Mouse (Mus musculus): ENCODE measurements around the gene Trim80. TPM values are rescaled to one million over a fixed set of nuclear protein-coding genes. Genes with fewer than 3 reads are reported as not detected.
"Not testable (repeated sequence)": the region's sequence is repeated elsewhere in the genome, so short reads cannot be mapped to it uniquely, and the experiment has no call there.

Gene Trim80
- polyA plus RNA-seq, 1 experiment from 2014 or later = not detected

- Histone ChIP-seq H3K36me3 (ENCODE audit: control insufficient read depth, insufficient read depth, low read length) (no peaks in the 10 kb centered on the region), H3K4me1 (replicated peaks; ENCODE audit: control insufficient read depth, insufficient read depth, low read length) (no peaks in the 10 kb centered on the region), H3K9me3 (ENCODE audit: control insufficient read depth, low read length) (no peaks in the 10 kb centered on the region), H3K27me3 (ENCODE audit: control insufficient read depth, insufficient read depth, low read length) (no peaks in the 10 kb centered on the region), H3K9ac (ENCODE audit: low read depth, low read length) (no peak overlapping the region), H3K4me2 (replicated peaks; ENCODE audit: low read depth, low read length) (no peak overlapping the region), H3K4me3 (ENCODE audit: low read depth, low read length) (no peak overlapping the region), H3K27ac (ENCODE audit: low read depth, low read length) (no peak overlapping the region)
- no peak for DNase-seq (ENCODE audit: low spot score)
- no peak for ATAC-seq (ENCODE audit: low FRiP score)
- 89% methylated on average over 7 of the region's 7 CpGs for whole genome bisulfite sequencing
Observed at GRCm38 (mm10) chr11:115452281-115452860, 12.0 kb downstream of the Trim80 start.

DNA sequence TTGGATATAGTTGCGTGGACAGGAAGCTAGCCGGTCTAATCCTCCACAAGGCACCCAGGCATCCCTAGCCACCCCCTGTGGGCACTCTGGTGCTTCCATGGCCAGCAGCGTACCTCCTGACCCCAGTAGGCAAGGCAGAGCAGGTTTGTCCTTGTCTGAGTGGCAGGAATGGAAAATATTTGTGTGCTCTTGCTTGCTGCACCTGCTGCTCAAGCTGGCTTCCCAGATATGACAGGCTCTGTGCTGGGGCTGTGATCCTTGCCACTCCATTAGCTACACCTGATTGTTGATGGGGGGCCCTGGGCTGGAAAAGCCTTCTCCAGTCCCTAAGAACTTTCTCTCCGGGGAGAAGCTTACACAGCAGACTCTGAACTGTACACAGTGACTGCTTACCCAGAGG is 13.0 kb downstream of the Trim80 start:
- no peak overlapping the region for H3K27ac ChIP-seq (ENCODE audit: low read depth, low read length)
- DNase-seq (ENCODE audit: low spot score) (no peak), ATAC-seq (ENCODE audit: low FRiP score) (no peak)
- no peak overlapping the region for H3K9ac ChIP-seq (ENCODE audit: low read depth, low read length)
- H3K27me3 ChIP-seq (ENCODE audit: control insufficient read depth, insufficient read depth, low read length) = no peaks in the 10 kb centered on the region
- 76% methylated on average over 4 of the region's 4 CpGs for WGBS
- no peaks in the 10 kb centered on the region for H3K4me1 ChIP-seq (replicated peaks; ENCODE audit: control insufficient read depth, insufficient read depth, low read length)
- H3K36me3 ChIP-seq (ENCODE audit: control insufficient read depth, insufficient read depth, low read length) = no peaks in the 10 kb centered on the region
- no peaks in the 10 kb centered on the region for H3K9me3 ChIP-seq (ENCODE audit: control insufficient read depth, low read length)
- H3K4me2 ChIP-seq (replicated peaks; ENCODE audit: low read depth, low read length) = no peak overlapping the region
- H3K4me3 ChIP-seq (ENCODE audit: low read depth, low read length) = no peak overlapping the region

DNA sequence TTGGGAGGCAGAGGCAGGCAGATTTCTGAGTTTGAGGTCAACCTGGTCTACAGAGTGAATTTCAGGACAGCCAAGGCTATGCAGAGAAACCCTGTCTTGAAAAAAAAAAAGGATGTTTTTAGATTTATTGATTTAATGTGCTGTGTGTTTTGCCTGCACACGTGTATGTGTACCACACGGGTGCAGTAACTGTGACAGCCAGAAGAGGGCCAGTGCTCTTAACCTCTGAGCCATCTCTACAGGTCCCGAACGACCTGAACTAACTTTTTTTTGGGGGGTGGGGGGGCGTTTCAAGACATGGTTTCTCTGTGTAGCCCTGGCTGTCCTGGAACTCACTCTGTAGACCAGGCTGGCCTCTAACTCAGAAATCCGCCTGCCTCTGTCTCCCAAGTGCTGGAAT is 14.5 kb downstream of the Trim80 start:
- ATAC-seq (ENCODE audit: low FRiP score); H3K4me3 ChIP-seq (ENCODE audit: low read depth, low read length); DNase-seq (ENCODE audit: low spot score); H3K27ac ChIP-seq (ENCODE audit: low read depth, low read length); H3K27me3 ChIP-seq (ENCODE audit: control insufficient read depth, insufficient read depth, low read length); H3K9me3 ChIP-seq (ENCODE audit: control insufficient read depth, low read length); H3K4me1 ChIP-seq (replicated peaks; ENCODE audit: control insufficient read depth, insufficient read depth, low read length); H3K9ac ChIP-seq (ENCODE audit: low read depth, low read length); H3K4me2 ChIP-seq (replicated peaks; ENCODE audit: low read depth, low read length); H3K36me3 ChIP-seq (ENCODE audit: control insufficient read depth, insufficient read depth, low read length): not testable (repeated sequence)
- 90% methylated on average over 6 of the region's 6 CpGs for WGBS

GRCm38 (mm10) chr11:115455619-115456018 is 15.3 kb downstream of the Trim80 start:
- Histone ChIP-seq H3K27me3 (ENCODE audit: control insufficient read depth, insufficient read depth, low read length) (no peaks in the 10 kb centered on the region), H3K4me3 (ENCODE audit: low read depth, low read length) (no peak overlapping the region), H3K36me3 (ENCODE audit: control insufficient read depth, insufficient read depth, low read length) (no peaks in the 10 kb centered on the region), H3K9ac (ENCODE audit: low read depth, low read length) (no peak overlapping the region), H3K4me2 (replicated peaks; ENCODE audit: low read depth, low read length) (no peak overlapping the region), H3K27ac (ENCODE audit: low read depth, low read length) (no peak overlapping the region), H3K4me1 (replicated peaks; ENCODE audit: control insufficient read depth, insufficient read depth, low read length) (no peaks in the 10 kb centered on the region), H3K9me3 (ENCODE audit: control insufficient read depth, low read length) (no peaks in the 10 kb centered on the region)
- no peak for DNase-seq (ENCODE audit: low spot score)
- 86% methylated on average over 15 of the region's 15 CpGs for WGBS
- no peak for ATAC-seq (ENCODE audit: low FRiP score)

GRCm38 (mm10) chr11:115456182-115456581 is 15.8 kb downstream of the Trim80 start:
- WGBS = 95% methylated on average over 5 of the region's 5 CpGs
- Histone ChIP-seq H3K9ac (ENCODE audit: low read depth, low read length) (no peak overlapping the region), H3K36me3 (ENCODE audit: control insufficient read depth, insufficient read depth, low read length) (no peaks in the 10 kb centered on the region), H3K27me3 (ENCODE audit: control insufficient read depth, insufficient read depth, low read length) (no peaks in the 10 kb centered on the region), H3K4me1 (replicated peaks; ENCODE audit: control insufficient read depth, insufficient read depth, low read length) (no peaks in the 10 kb centered on the region), H3K9me3 (ENCODE audit: control insufficient read depth, low read length) (no peaks in the 10 kb centered on the region), H3K4me2 (replicated peaks; ENCODE audit: low read depth, low read length) (no peak overlapping the region), H3K27ac (ENCODE audit: low read depth, low read length) (no peak overlapping the region), H3K4me3 (ENCODE audit: low read depth, low read length) (no peak overlapping the region)
- no peak for ATAC-seq (ENCODE audit: low FRiP score)
- no peak for DNase-seq (ENCODE audit: low spot score)

GRCm38 (mm10) chr11:115457405-115457804 is 17.1 kb downstream of the Trim80 start:
- H3K9me3 ChIP-seq (ENCODE audit: control insufficient read depth, low read length) = no peaks in the 10 kb centered on the region
- no peak overlapping the region for H3K9ac ChIP-seq (ENCODE audit: low read depth, low read length)
- H3K4me1 ChIP-seq (replicated peaks; ENCODE audit: control insufficient read depth, insufficient read depth, low read length) = no peaks in the 10 kb centered on the region
- no peaks in the 10 kb centered on the region for H3K27me3 ChIP-seq (ENCODE audit: control insufficient read depth, insufficient read depth, low read length)
- H3K4me3 ChIP-seq (ENCODE audit: low read depth, low read length) = no peak overlapping the region
- H3K36me3 ChIP-seq (ENCODE audit: control insufficient read depth, insufficient read depth, low read length) = no peaks in the 10 kb centered on the region
- WGBS = 40% methylated on average over 6 of the region's 6 CpGs
- no peak overlapping the region for H3K27ac ChIP-seq (ENCODE audit: low read depth, low read length)
- no peak for DNase-seq (ENCODE audit: low spot score)
- ATAC-seq (ENCODE audit: low FRiP score) = no peak
- H3K4me2 ChIP-seq (replicated peaks; ENCODE audit: low read depth, low read length) = no peak overlapping the region

DNA sequence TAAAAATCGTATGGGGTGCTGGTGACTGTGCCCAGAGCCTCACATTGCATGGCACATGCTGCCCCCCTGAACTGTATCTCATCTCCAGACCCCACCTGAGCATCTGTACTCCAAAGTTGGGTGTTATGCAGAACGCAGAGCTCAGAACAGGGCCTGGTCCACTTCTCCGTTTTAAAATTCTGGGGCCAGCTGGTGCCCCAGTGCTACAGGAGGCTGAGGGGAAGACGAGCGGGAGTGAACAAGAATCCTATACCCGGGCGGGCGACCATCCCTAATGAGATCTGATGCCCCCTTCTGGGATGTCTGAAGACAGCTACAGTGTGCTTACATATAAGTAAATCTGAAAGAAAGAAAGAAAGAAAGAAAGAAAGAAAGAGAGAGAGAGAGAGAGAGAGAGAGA is 20.6 kb downstream of the Trim80 start:
- H3K27me3 ChIP-seq (ENCODE audit: control insufficient read depth, insufficient read depth, low read length) = no peaks in the 10 kb centered on the region
- WGBS = 21% methylated on average over 8 of the region's 8 CpGs
- ATAC-seq (ENCODE audit: low FRiP score) = no peak

DNA sequence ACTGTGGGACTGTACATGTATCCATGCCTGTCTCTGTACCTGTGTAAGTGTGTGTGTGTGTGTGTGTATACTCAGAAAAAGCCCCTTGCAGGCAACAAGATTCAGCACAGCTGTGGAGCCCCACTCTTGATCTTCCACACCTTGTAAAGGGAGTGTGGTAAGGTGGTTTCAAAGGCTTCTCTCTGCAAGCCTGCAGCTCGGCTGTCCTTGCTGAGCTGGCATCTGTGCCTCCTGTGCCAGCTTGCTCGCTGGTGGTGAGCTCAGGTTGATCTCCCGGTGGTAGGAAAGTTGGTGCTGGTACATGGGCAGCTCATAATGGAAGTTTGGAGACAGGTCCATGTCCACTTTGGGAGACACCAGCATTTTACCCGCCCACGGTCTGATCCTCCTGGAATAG is 21.5 kb downstream of the Trim80 start:
- Histone ChIP-seq H3K27me3 (ENCODE audit: control insufficient read depth, insufficient read depth, low read length) (no peaks in the 10 kb centered on the region), H3K4me2 (replicated peaks; ENCODE audit: low read depth, low read length) (no peak overlapping the region), H3K36me3 (ENCODE audit: control insufficient read depth, insufficient read depth, low read length) (no peaks in the 10 kb centered on the region), H3K27ac (ENCODE audit: low read depth, low read length) (no peak overlapping the region), H3K9me3 (ENCODE audit: control insufficient read depth, low read length) (no peaks in the 10 kb centered on the region), H3K4me1 (replicated peaks; ENCODE audit: control insufficient read depth, insufficient read depth, low read length) (no peaks in the 10 kb centered on the region), H3K9ac (ENCODE audit: low read depth, low read length) (no peak overlapping the region), H3K4me3 (ENCODE audit: low read depth, low read length) (no peak overlapping the region)
- DNase-seq (ENCODE audit: low spot score) (no peak), ATAC-seq (ENCODE audit: low FRiP score) (no peak)
- 79% methylated on average over 5 of the region's 5 CpGs for WGBS

More for the DNA sequence above, 20.6 kb downstream of the Trim80 start:
- Histone ChIP-seq H3K4me1 (replicated peaks; ENCODE audit: control insufficient read depth, insufficient read depth, low read length) (no peaks in the 10 kb centered on the region), H3K9ac (ENCODE audit: low read depth, low read length) (no peak overlapping the region), H3K36me3 (ENCODE audit: control insufficient read depth, insufficient read depth, low read length) (no peaks in the 10 kb centered on the region), H3K9me3 (ENCODE audit: control insufficient read depth, low read length) (no peaks in the 10 kb centered on the region), H3K4me3 (ENCODE audit: low read depth, low read length) (no peak overlapping the region), H3K27ac (ENCODE audit: low read depth, low read length) (no peak overlapping the region), H3K4me2 (replicated peaks; ENCODE audit: low read depth, low read length) (no peak overlapping the region)
- DNase-seq (ENCODE audit: low spot score) = no peak

GRCm38 (mm10) chr11:115462243-115462891 is 22.0 kb downstream of the Trim80 start, which contains the start of gene Slc16a5:
Slc16a5 (plus strand) TSS chr11:115462474.
- 78% methylated on average over 16 of the region's 16 CpGs for WGBS
- DNase-seq (ENCODE audit: low spot score) = no peak
- Histone ChIP-seq H3K9ac (ENCODE audit: low read depth, low read length) (no peak within 1 kb of the TSS), H3K27me3 (ENCODE audit: control insufficient read depth, insufficient read depth, low read length) (no peaks in the 10 kb centered on the region), H3K4me2 (replicated peaks; ENCODE audit: low read depth, low read length) (no peak within 1 kb of the TSS), H3K4me3 (ENCODE audit: low read depth, low read length) (no peak within 1 kb of the TSS), H3K36me3 (ENCODE audit: control insufficient read depth, insufficient read depth, low read length) (no peaks in the 10 kb centered on the region), H3K27ac (ENCODE audit: low read depth, low read length) (no peak within 1 kb of the TSS), H3K9me3 (ENCODE audit: control insufficient read depth, low read length) (no peaks in the 10 kb centered on the region), H3K4me1 (replicated peaks; ENCODE audit: control insufficient read depth, insufficient read depth, low read length) (no peaks in the 10 kb centered on the region)
- ATAC-seq (ENCODE audit: low FRiP score) = no peak

Data from hindbrain, embryonic 11.5 days (tissue).